Mouse (Mus musculus): Measurements from ENCODE around the gene Uqcrfs1. TPM values are rescaled to one million over a fixed set of nuclear protein-coding genes. Genes with fewer than 3 reads are reported as not detected.

Gene Uqcrfs1
- total RNA-seq (2021) = 100 to 1,000 TPM; 472 to 526 TPM
- long read RNA-seq, experiment 1, transcript Uqcrfs1-201 (2 exons, 1,363 nt) = major isoform, 876 of 893 reads
- long read RNA-seq, experiment 1, partial matches to known transcripts = 1 of 893 reads
- long read RNA-seq, experiment 1, other reads (novel, unspliced or antisense) = 16 of 893 reads
- long read RNA-seq, experiment 2, transcript Uqcrfs1-201 (2 exons, 1,363 nt) = major isoform, 710 of 729 reads
- long read RNA-seq, experiment 2, partial matches to known transcripts = 0 of 729 reads
- long read RNA-seq, experiment 2, other reads (novel, unspliced or antisense) = 19 of 729 reads

DNA sequence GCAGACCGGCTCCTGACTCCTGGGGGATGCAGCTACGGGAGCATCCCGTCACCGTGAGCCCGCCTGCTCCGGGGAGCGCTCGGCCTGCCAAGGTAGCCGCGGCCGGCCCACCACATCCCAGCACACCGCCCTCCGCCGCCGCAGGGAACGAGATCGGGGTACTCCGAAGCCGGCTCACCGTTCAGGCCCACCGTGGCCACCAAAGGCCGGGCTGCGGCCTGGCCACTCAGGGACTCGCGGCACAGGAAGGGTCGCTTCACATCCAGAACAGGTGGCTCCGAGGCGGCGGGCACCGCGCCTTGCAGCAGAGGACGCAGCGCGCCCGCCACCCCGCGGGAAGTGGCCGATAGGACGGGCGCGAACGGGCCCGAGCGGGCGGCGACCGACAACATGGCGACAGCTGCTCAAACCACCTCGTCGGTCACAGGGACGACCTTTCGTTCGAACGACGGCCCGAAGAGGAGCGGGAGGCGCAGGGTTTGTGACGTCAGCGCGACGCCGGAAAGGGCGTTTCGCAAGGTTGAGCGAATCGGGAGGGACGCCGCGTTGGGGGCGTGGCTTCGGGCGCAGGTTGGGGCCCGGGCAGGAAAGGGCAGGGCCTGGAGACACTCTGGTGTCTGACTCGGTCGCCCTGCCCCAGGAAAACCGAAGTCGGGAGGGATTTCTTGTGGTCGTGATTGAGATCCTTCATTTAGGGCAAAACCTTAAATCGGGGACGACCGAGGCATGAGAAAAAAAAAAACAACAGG is at the start of gene Uqcrfs1:
Gene Uqcrfs1 (minus strand): TSS at position 507 of the 749 bp plus-strand sequence.
- DNase-seq (ENCODE audit: low spot score) = peak; percentile 98

DNA sequence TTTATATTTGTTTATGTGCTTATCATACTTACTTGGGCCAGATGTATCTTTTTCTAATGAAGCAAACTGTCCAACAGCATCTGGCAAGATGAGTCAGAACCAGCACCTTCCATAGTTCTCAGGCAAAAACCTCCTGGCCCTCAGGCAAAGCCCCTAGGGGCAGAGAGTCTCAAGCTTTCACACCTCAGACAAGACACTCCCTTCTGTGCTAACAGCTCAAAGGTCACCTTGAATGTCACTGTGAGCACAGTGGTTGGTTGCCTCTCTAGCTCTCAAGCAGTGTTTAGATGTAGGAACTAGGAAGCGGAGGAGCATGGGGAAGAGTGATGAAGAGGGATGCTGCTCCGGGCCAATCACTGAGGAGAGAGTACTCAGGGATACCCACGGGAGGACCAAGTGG is 40.6 kb upstream of the Uqcrfs1 start:
- DNase-seq (ENCODE audit: low spot score) = no peak

DNA sequence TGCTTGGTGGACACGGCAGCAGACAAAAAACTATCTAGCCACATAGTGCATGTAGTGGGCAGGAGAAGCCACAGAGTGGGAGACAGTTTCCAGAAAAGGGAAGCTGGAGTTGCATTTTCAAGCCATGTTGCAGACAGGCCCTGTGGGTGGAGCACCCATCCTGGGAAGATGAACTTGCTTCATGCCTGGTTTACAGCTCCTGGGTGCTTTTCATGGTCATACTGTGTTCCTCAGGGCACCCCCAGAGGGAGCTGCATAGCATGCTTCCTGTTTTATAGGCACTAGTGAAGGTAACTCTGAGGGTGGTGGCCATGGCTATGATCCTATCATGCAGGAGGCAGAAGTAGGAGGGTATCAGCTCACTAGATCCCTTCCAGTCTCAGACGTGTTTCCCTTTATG is 37.4 kb upstream of the Uqcrfs1 start:
- DNase-seq (ENCODE audit: low spot score) = no peak

DNA sequence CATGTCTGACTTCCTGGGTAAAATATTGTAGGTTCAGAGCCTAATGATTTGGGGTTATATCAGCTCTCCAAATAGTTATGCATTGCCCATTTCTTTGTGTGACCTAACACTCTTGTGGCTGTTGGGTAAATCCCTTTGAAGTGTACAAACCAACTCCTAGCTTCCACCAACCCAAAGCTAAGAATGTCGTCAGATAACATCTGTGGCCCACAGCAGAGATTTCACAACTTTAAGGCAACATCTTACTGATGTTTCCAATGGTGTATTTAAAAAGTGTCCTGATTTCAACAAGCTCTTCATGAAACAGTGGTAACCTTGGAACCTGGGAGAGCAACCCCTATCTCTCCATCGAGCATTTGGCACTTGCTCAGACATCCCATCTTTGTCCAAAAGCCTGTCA is 33.6 kb upstream of the Uqcrfs1 start:
- DNase-seq (ENCODE audit: low spot score) = no peak

DNA sequence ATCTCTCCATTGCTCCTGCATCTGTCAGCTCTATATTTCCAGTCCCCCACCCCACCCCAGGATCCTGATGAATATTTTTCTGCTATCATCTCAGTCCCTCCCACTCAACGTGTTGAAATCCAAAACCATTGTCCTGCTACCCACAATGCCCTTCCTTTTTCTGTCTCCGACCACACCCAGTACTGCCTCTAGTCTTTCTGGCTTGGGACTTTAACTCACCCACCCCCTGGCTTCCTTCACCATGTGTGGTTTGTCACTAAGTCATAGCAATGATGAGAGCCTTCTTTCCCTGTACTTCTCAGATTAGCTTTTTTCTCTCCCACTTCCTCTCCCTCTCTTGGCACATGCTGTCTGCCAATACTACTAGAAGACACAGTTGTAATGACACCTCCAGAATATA is 31.7 kb upstream of the Uqcrfs1 start:
- no peak for DNase-seq (ENCODE audit: low spot score)

DNA sequence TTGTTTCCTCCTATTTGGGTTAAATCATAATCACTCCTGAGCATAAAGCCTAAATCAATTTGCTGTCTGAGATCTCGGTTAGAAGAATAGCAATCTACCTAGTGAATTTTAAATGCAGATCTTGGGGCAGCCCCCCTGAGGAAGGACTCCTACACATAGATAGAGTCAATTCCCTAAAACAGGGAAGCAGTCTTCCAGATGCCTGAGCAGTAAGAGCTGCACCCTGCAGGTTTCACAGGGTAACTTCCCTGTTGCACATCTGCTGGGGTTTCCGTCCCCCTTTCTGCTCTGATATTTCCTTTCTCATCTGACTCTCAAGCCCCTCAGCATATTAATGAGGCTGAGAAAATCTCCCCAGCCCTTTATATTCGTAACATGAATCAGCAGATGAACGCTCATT is 27.8 kb upstream of the Uqcrfs1 start:
- no peak for DNase-seq (ENCODE audit: low spot score)

DNA sequence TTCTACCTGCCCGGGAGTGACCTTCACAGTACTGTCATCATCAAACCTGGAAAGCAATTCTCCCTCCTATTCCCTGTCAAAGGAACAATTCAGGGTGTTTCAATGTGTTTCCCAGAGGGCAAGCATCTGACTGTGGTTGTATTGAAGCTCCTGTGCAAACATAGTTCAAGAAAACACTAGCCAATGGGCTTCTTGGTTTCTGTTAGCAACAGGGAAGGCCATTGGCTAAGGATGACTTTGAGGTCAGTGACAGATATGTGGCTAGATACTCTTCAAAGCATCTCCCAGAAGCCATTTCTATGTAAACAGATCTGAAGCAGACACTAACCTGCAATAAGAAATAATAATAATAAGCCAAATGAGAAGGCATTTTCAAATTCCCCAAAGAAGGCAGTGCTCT is 25.0 kb upstream of the Uqcrfs1 start:
- DNase-seq (ENCODE audit: low spot score) = no peak

DNA sequence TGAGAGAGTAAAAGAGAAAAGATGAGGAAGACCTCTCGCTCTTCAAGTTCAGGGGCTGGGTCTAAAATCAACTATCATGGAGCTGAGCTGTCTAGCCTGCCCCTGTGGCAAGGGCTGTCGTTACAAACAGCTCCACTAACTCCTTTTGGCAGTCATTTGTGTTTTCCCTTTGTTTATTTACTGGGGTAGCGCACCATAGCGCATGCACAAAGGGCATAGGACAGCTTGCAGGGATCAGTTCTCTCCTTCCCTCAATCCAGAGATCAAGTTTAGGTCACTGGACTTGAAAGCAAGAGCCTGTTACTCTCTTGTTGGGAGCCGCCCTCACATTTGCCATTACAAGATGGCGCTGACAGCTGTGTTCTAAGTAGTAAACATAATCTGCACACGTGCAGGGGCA is 22.4 kb upstream of the Uqcrfs1 start:
- no peak for DNase-seq (ENCODE audit: low spot score)

DNA sequence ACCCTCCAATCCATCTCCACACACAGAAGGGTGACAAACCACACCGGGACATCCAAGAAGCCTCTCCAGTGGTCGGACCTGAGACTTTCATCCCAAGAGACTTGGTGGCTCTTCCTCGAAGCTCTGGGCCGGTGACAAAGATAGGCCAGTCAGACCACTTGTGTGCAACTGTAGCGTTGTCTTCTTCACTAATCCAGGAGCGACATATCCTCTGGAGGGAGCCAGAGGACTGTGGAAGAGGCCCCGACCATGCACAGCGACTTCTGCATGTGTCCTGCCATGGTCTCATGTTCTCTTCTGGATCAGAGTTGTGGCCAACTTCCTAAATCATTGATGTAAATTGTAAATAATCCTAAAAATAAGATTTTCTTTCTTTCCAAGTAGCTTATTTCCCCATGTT is 21.6 kb upstream of the Uqcrfs1 start:
- peak; percentile 61 for DNase-seq (ENCODE audit: low spot score)

DNA sequence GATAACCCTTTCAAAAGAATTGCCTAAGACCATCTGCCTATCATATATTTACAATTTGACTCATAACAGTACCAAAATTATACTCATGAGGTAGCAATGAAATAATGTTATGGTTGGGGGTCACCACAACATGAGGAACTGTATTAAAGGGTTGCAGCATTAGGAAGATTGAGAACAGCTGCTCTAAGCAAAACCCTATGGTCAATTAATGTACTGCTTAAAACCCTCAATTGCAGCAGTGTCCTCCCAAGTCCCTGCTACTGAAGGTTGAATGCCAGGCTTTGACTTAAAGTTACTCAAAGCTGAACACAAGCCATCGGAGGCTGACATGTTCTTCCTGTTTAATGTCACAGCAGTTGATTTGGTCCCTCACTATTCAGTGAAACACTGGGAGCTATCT is 15.4 kb upstream of the Uqcrfs1 start:
- DNase-seq (ENCODE audit: low spot score) = no peak

DNA sequence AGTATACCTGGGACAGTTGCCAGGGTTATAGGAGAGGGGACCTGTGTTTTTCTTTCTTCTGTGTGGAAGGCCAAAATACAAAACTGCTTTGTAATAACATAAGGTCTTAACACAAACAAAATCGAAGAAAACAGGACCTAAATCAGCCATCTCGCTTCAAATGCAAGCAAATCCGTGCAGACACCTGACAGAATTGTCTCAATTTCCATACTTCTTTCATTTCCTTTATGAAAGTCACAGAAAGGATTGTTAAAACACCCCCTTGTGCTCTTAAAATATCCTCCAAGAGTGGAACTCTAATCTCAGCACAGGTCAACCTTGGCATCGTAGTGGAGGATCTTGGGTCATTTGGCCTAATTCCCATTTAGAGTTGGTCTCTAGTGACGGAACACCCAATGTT is 14.9 kb upstream of the Uqcrfs1 start:
- DNase-seq (ENCODE audit: low spot score) = no peak

DNA sequence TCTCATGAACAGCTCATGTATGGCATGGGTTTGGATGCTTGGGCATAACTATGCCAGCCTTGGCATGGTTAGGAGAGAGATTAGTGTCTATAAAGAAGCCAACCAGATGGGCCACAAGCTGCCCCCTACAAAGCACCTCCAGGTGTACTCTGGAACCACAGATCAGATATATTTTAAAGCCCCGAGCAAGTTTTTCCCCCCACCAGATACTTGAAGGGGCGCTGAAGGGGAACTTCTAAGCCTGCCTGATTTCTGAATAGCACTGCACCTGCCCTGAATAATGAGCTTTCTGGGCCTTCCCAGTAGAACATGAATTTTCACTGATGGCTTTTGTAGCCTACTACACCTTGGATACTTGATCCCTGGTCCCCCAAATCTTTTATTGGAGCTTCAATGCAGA is 12.6 kb upstream of the Uqcrfs1 start:
- DNase-seq (ENCODE audit: low spot score) = no peak

DNA sequence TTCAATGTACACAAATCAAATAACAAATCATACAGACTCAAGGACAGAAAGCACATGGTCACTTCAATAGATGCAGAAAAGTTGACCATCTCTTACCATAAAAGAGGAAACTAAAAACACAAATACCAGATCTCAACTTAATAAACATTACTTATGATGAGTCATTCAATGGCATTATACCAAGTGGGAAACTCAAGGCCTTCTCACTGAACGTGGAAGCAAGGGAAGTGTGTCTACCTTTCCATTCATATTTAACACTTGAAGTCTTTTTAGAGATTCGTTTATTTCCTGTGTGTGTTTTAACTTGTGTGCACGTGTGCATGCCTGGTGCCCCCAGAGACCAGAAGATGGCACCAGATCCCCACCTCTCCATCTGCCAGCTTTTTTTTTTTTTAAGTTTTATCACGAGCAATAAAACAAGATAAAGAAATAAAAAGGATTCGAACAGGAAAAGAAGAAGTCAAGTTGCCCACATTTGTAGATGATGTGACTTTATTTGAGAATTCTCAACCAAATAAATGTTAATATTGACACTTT is 8.0 kb upstream of the Uqcrfs1 start:
- no peak for DNase-seq (ENCODE audit: low spot score)

DNA sequence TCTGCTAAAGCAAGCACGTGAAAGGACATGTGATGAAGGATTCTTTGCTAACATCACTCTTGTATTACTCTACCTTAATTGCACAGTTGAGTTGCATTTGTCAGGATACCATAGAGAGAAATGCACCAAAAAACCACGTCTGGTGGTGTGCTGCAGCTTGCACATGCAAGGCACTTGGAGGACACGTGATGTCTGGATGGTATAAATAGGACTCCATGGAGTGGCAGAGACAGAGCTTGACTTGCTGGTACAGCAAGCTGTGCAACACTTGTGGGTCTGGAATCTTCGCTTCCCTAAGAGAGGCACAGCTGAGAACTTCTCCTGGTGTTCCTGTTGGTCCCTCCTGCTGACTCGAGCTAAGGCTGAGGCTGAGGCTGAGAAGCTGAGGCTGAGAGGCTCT is 4.2 kb upstream of the Uqcrfs1 start:
- DNase-seq (ENCODE audit: low spot score) = no peak

DNA sequence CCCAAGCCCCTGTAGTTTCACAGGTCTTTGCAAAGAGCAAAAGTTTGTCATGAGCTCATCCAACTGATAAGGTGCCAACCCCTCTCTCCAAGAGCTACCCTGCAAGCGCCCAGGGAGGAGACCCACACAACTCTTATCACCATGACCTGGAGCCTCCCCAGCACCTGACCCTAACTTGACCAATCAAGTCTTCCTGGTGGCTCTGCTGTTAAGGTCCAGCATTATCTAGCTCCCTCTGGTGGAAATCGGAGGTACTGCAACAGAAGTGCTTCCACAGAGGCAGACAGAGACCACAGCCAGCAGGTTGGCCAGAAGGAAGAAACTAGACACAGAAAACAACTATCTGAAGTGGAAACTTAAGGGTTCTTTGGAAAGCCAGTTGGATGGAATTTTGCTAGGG is 3.7 kb upstream of the Uqcrfs1 start:
- DNase-seq (ENCODE audit: low spot score) = peak; percentile 90

DNA sequence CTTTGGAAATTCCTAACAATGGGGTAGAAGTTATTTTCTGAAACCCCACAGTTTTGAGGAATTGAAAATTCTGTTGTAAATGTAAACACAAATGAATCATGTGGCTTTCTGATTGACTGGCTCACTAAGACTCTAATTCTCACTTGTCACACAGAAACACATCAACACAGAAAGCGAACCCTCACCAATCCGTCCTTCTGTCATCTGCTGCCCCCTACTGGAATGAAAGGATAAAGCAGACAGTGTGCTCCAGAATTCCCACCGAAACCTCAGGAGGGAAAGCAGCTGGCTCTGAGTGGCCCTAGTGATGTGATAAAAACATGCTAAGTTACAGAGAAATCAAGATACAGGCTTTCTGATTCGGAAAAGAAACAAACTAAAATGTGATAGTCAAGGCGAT is 14.4 kb downstream of the Uqcrfs1 start:
- peak; percentile 75 for DNase-seq (ENCODE audit: low spot score)

DNA sequence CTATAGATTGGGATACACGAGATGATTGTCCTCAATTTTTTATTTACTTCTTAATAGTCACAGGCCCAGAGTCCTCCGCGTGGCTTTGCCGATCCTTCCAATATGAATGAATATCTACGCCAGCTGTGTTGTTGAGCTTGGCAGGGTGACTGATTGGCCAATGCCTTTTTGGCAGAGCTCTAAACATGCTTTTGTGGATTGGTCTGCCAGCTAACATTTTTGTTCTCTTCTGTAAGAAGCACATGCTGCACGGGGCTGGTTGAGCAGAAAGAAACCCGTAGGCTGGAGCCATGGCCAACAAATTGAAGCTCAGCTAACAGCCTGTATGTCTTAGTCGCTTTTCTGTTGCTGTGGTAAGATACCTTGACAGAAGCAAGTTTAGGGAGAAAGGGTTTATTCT is 20.2 kb downstream of the Uqcrfs1 start:
- DNase-seq (ENCODE audit: low spot score) = peak; percentile 60

DNA sequence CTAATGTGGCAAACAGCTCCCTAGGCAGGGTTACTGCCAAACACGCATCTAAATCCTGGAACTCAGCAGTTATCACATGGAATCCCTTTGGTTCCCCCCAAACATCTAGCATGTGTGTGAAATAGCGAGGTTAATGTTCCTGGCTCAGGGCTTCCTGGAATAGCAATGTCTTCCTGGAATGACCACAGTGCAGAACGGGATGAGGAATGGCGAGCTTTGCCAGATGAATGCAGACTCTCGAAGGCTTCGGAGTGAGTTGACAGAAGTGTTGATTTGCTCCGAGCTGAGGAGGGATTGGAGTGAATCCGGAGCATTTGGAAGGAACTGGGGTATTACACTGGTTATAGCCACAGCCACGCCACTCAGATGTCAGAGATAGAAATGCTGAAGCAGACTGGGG is 21.2 kb downstream of the Uqcrfs1 start:
- peak; percentile 45 for DNase-seq (ENCODE audit: low spot score)

DNA sequence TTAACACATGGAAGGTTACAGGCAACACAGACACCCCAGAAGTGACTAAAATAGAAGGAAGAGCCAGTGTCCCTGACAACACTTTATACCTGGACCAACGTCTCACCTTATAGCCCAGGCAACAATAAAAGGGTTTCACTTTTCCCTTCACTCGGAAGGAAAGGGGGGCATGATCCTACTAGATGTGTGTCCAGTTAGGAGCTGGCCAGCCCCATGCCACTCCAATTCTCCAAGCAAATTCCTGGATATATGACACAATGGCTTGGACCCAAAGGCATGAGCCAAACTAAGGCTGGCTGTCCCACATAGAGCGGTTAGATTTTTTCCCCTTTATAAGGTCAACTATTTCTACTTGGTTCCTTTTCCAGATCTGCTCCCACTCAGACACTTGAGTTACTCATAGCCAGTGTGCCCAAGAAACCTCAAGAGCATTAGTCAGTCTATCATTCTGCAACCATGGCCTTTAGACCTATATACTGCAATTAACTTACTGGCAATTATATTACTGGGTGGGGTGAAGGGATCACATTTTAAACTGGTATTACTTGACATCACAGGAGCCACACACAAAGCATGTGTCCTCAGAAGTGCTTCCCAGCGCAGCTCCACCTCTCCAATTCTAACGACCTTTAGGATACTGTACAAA is 21.8 kb downstream of the Uqcrfs1 start:
- DNase-seq (ENCODE audit: low spot score) = no peak

DNA sequence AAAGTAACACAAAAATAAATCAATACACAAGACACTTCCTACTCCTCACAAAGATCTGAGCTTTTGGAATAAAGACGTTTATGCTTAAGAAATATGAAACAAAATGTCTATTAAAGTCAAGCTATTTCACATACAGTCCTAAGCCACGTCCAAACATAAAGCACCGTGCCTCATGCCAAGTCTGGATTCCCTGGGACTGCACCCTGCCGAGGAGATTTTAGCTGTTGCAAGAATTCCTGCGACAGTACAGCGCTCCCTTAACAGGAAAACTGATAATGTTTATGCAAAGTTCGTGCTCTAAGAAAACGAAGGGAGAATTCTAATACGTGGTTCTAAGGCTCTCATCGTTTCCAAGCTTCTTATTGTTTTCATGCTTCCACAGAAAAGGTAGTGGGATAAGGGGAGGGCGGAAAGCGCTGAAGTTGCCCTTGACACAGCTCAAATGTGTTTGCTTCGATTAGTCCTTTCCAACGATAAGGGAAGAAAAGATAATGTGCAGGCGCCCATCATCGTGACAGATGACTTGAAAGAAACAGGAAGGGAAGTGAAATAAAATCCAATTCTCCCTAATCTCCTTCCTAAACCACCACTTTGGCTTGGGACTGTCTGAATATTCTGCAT is 23.8 kb downstream of the Uqcrfs1 start:
- DNase-seq (ENCODE audit: low spot score) = no peak

DNA sequence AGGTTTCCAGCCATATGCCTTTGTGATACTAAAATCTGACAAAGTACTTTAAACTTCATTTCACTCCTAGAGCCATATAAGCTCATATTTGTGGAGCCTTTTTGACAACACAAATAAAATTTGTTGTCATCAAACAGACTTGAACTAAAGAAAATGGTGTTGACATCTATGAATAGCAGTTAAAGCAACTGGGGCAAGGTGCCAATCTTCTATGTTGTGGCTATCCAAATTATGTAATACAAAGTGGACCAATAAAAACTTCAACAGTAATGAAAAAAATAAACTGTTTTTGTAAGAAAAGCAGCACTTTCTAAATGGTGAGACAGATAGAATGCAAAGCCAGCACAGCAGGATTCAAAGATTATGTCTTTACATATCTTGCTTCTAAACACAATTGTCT is 27.0 kb downstream of the Uqcrfs1 start:
- DNase-seq (ENCODE audit: low spot score) = no peak

DNA sequence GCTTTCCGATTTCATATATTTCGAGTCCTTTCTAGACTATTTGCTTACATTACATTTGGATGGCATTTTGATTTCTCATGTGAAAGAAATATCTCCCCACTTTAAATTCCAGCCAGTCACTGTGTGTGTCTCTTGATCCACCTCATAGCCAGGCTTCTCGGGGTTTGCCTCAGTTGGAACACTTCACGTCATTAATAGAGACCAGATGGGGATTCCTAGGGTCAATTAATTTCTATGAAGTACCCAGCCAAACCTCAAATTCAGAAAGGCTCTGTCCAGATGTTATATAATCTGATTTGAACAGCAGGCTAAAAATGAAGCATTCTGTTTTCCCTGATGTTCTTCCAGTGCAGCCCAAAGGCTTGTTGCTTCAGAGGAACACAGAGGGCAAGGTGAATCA is 37.5 kb downstream of the Uqcrfs1 start:
- DNase-seq (ENCODE audit: low spot score) = no peak
